Mouse (Mus musculus) CH12.LX (cell line): ENCODE measurements at regions not wholly inside any gene's neighbourhood (a gene's known extent, or its start where the extent isn't known, plus 50 kb on each side); places are given as distances from the start of the nearest gene placed in this dataset.
A peak's percentile ranks its signal among the peaks of the same experiment; 100 is the strongest.

ENCODE experiments used
- CHD2 ChIP-seq: IDR thresholded peaks from 2 replicates; pipeline ENCODE4 v1.6.1; 2011; ENCODE audit warnings: low read length, improper control_type of control experiment
- CTCF ChIP-seq, 2 experiments: IDR thresholded peaks in 1 of 2; conservative IDR thresholded peaks in 1 of 2; 2 replicates each; pipeline ENCODE4 v1.5.1; 2011 to 2012; ENCODE audit warnings: low read depth in 2 of 2, low read length in 2 of 2, improper control_type of control experiment in 1 of 2, inconsistent platforms in 1 of 2, mild to moderate bottlenecking in 1 of 2, moderate library complexity in 1 of 2
- EP300 ChIP-seq: IDR thresholded peaks from 2 replicates; pipeline ENCODE4 v1.6.1; 2011; ENCODE audit warnings: low read length, improper control_type of control experiment
- MAX ChIP-seq: IDR thresholded peaks from 2 replicates; pipeline ENCODE4 v1.6.1; 2011; ENCODE audit warnings: low read length, improper control_type of control experiment
- MXI1 ChIP-seq: IDR thresholded peaks from 2 replicates; pipeline ENCODE4 v1.6.1; 2011; ENCODE audit warnings: mild to moderate bottlenecking, low read depth, low read length, improper control_type of control experiment
- SIN3A ChIP-seq: IDR thresholded peaks from 2 replicates; pipeline ENCODE4 v1.6.1; 2012; ENCODE audit warnings: low read length, improper control_type of control experiment, inconsistent platforms

DNA sequence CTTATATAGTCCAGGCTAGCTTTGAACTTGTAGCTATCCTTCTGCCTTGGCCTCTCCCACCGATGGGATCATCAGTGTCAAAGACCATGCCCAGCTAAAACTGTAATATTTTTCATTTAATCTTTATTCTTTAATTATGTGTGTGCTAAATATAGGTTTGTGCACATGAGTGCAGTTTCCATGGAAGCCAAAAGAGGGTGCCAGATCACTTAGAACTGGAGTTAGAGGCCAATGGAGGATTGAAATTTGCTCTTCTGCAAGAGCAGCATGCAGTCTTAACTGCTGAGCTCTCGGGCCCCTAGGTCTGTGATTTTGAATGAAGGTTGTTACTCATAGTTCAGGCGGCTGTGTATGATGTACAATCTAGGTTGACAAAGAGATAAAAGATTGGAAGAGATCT is 66.6 kb upstream of the Slc22a22 start:
- no peak for TF ChIP-seq SIN3A
- TF ChIP-seq MAX: no peak
- TF ChIP-seq CTCF (conservative IDR thresholded peaks at IDR 0.05 in 1 of 2, IDR thresholded peaks at IDR 0.05 in 1 of 2; ENCODE audit: low read depth in 2 of 2, low read length in 2 of 2): peak; percentile 53 to 84; a peak in 3 of 4 replicates
- TF ChIP-seq EP300: no peak
- TF ChIP-seq MXI1: no peak
- no peak for TF ChIP-seq CHD2
